Mouse (Mus musculus) 3134 (cell line): ENCODE measurements around the gene Clasrp.

Experiments used
- DNase-seq: peaks from one replicate; pipeline ENCODE4 v3.0.0-alpha.2; 2011; ENCODE audit warnings: low spot score; ENCODE audit not compliant: insufficient read length; ENCODE audit errors: extremely low read depth

The Clasrp gene

DNA sequence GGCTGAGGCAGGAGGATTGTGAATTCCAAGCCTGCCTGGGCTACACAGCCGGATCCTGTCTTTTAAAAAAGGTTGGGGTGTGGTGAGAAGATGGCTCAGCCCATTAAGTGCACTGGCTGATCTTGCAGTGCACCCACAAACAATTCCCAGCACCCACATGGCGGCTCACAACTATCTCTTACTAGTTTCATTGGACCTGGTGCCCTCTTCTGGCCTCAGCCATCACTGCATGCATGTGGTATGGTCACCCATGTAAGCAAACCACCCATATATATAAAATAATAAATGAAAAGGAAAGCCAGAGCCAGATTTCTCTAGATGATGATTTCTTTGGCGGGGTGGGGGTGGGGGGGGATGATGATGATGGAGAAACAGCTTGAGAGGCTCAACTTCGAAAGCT, 39.8 kb downstream of the Clasrp start:
- DNase-seq = no peak

DNA sequence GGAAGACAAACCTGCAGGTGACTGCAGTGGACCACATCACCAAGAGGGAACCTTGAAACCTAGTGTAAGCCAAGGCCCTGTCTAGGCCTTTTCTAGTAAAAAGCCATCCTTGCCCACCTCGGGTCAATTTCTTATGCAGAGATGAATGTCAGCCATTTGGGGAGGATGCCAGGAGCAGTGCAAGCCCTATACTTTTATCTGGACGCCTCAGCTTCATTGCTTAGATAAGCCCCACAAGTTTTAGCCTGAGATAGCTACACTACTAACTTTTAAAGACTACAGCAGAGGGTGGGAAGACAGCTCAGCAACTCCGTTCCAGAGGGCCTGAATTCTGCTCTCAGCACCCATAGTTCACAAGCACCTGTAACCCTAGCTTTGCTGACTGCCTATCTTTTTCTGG, 40.4 kb downstream of the Clasrp start:
- no peak for DNase-seq

- DNase-seq = no peak
These were observed 41.5 kb downstream of the Clasrp start, which contains the start of gene Ppp1r37 for GRCm38 (mm10) chr7:19562643-19563410. TSS of gene Ppp1r37 (minus strand) at chr7:19563076.

DNA sequence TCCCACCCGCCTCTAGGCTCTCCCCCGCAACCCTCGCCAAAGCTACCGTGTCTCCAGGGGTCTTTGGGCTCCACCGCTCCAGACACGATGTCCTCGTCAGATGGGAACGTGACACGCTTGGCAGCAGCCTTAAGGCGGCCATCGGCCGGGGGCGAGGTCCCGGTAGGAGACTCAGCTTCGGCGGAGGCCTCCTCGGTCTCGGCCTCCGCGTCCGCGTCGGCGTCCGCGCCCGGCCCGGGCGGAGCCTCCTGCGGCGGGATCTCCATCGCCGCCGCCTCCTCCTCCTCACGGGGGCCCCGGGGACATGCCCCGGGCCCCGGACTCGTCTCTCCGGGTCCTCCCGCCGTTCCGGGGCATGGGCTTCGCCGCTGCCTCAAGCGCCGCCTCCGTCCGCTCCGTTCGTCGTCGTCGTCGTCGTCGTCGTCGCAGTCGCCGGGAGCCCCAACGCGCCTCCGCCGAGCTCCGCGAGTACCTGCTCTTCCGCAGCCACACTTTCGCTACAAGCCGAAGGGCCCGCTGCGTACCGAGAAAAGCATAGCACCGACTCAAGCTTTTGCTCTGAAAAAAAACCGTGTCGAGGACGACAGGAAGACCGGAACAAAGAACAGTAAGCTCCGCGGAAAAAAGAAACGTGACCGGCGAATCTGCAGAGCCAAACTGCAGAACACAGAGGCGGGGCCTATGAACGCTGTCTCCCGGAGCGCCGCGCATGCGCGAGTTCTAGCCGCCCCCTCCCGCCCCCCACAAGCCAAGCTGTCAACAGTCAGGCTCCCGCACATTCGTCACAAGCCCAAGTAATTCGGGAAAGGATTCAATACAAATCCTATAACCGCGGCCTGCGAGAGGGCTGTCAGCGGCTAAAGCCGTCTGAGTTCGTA, 42.3 kb downstream of the Clasrp start:
- peak; percentile 88 for DNase-seq

- DNase-seq = no peak
These were observed 42.9 kb downstream of the Clasrp start for GRCm38 (mm10) chr7:19561431-19561764.

GRCm38 (mm10) chr7:19560491-19561260, 43.6 kb downstream of the Clasrp start:
- DNase-seq = no peak

DNA sequence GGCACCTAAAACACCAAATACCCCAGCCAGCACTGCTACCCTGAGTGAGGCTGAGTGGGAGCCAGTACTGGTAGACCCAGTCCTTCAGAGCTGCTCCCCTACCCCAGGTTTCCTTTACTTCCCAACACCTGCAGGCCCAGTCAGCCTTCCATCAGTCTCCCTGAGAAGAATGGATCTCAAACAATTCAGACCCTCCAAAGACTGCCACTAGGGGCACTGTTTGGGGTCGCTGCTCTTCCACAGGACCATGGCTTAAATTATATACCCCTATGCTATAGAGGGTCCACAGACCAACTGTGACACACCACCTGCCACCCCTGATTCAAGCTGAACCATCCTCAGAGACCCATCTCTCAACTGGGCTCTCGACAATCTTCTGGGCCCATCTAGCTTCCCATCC, 45.3 kb downstream of the Clasrp start:
- DNase-seq = no peak

DNA sequence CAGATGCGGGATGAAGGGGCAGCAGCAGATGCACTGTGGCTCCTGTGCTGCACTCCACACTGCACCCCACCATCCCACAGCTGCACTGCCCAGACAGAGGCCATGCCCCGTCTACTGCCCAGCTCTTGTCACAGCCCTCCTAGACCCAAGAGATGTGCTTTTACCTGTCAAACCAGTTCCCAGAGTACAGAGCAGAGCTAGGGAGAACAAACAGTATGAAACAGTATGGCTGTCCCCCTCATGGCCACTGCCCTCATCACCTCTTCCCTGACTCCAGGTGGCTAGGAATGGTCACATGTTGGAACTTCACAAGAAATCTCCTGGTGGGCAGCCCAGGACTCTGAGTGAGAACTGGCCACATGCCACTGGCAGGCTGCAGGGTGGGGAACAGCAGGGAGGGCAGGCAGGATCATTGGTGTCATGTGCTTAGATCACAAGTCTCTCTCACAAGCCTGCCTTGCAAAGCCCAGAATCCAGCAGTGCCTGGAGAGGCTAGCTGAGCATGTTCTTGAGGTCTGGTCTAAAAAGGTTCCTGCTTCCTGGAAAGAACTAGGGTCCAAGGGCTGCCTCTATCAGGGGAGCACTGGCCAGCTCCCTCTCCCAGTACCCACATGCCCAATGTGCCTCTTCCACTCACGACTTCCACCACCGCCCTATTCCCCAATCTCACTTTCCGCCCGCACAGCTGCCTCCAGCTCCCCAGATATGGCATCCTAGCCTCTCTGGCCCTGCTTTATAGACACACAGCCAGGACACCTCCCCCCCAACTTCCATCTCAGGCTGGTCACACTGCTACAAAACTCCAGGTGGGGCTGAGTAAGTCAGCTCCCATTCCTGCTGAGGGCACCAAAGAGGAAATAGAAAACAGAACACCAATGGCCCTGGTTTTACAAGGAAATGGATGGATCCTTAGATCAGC, 46.0 kb downstream of the Clasrp start:
- no peak for DNase-seq

DNA sequence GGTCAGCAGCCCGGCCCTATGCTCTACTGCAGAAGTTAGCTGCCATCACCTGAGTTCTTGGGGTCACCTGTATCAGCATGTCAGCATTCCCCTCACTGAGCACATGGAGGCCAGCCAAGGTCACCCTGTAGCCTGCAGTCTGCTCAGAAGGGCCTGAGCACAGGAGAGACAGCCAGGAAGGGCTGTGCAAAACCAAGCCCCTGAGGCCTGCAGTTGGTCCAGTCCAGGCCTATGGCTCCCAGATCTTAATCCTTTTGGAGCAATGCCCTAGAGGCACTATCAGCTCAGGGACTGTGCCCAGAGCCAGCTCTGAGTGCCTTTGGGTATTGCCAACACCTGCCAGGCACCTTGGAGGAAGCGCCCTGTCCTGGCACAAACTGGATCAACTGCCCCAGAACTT, 47.2 kb downstream of the Clasrp start:
- no peak for DNase-seq

DNA sequence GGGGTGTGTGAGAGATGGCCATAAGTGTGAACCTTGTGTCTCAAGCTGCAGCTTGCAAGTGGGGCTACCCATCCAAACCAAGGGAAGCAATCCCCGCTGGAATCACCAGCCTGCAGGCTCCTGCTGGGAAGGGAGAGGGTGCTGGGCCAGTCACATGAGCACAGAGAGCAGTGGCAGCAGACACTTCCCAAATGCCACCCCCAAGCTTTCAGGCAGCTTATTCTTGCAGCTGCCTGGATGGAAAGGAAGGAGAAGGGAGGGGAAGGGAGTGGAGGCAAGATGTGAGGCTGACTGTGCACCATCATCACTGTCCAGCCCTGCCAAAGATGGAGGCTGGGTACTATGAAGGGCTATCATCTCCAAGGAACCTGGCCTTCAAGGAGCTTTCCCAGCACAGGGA, 50.1 kb downstream of the Clasrp start:
- no peak for DNase-seq

DNA sequence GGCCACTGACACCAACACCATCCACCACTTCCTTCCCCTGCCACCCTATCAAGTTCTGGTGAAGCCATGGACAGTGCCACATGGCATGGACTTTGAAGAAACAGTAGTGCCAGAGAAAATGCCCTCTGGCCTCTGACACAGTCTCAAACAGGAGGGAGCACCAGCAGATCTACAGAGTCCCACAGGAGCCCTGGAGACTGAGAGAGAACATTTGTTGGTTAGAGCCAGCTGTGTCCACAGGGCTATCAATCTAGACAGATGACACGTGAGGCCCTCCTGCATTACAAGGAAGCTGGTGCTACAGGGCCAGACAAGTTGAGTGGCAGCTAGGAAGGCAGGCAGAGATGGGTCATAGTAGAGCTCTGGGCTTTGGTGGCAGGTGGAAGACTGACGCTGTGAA, 51.8 kb downstream of the Clasrp start:
- DNase-seq = no peak

GRCm38 (mm10) chr7:19551634-19552033, 52.7 kb downstream of the Clasrp start:
- no peak for DNase-seq

DNA sequence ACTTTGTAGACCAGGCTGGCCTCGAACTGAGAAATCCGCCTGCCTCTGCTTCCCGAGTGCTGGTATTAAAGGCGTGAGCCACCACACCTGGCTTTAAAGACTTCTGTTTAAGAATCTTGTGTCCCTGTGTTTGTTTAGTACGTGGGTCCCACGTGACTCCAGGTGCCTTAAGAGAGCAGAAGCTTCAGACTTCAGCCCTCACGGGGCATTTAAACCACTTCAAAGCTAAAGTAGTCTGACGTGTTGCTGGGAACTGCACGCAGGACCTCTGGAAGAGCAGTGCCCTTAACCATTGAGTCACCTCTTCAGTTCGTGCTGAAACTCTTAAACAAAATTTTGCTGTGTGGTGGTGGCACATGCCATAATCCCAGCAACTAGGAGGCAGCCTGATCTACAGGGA, 54.9 kb downstream of the Clasrp start:
- DNase-seq = no peak

DNA sequence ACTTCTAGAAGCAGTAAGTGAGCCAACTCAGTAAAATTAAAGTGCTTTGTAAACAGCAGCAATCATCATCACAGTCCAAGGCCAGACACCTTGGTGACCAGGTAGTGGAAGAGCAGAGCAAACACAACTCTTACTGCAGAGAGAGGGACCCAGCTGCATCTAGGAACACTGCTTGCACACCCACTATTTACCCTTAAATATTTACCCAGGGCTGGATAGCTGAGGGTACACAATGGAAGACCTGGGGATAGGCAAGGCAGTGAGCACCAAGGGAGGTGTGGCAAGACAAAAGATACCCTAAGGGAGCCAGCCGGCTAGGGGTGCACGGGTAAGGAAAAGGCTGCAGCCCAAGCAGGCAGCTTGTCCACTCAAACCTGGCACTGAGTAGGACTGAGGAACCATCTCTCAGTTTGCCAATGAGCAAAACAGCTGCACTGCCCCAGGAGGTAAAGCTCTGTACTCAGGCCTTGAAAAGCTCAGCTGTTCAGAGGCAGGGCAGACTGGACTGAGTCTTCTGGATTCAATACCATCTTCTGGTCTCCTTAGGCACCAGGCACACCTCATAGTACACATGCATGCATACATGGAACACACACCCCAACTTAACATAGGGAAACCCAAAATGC, 56.8 kb downstream of the Clasrp start:
- no peak for DNase-seq

- no peak for DNase-seq
These were observed 58.3 kb downstream of the Clasrp start for GRCm38 (mm10) chr7:19546007-19546406.

DNA sequence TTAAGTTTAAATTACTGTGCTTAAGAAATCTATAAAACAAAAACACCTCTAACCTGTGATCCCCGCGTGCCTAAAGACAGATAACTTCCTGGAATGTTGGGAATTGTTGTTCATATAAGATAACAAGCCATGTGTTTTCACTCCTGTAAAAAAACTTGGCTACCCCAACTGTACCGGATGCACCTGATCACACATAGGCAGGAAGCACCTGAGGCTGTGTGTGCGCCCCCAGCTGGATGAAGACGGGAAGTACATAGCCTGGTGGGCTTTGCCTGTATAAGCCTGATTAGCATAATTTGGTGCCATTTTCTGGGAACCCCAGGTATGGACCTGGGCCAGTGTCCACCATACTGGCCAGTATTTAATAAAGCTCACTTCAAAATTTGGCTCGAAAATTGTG, 60.7 kb downstream of the Clasrp start:
- DNase-seq = no peak

GRCm38 (mm10) chr7:19542155-19542691, 62.1 kb downstream of the Clasrp start:
- no peak for DNase-seq

GRCm38 (mm10) chr7:19541681-19542154, 62.6 kb downstream of the Clasrp start:
- DNase-seq = no peak
